Mouse (Mus musculus): ENCODE measurements around the gene Fkbp3.
"Not testable (repeated sequence)": the region's sequence is repeated elsewhere in the genome, so short reads cannot be mapped to it uniquely, and the experiment has no call there.

The Fkbp3 gene

GRCm38 (mm10) chr12:65073611-65074178 is at the start of gene Fkbp3:
Fkbp3 (minus strand) TSS chr12:65074007.
- DNase-seq: peak; percentile 98

GRCm38 (mm10) chr12:65119451-65119850 is 45.6 kb upstream of the Fkbp3 start:
- DNase-seq: no peak

GRCm38 (mm10) chr12:65118968-65119367 is 45.2 kb upstream of the Fkbp3 start:
- DNase-seq: no peak

- not testable (repeated sequence) for DNase-seq
Measured at GRCm38 (mm10) chr12:65114978-65115377, 41.2 kb upstream of the Fkbp3 start.

DNA sequence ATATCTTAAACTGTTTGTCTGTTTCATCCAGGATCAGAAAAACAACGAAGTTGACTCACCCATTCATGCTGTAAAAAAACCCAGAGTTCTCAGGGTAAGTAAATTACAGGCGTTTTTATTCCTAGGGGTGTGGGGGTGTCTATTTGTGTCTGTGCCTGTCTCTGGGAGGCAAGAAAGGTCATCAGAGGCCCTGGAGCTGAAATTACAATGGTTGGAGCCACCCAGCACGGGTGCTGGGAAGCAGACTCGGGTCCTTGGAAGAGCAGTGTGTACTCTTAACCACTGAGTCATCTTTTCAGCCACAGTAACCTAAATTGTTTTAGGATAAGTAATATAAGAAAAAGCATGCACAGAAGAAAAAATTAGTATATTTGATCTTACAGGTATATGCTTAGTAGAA is 40.1 kb upstream of the Fkbp3 start:
- no peak for DNase-seq

- no peak for DNase-seq
Measured at GRCm38 (mm10) chr12:65112811-65113210, 39.0 kb upstream of the Fkbp3 start.

GRCm38 (mm10) chr12:65111503-65111902 is 37.7 kb upstream of the Fkbp3 start:
- DNase-seq: no peak

- DNase-seq: no peak
Measured at GRCm38 (mm10) chr12:65108746-65109145, 34.9 kb upstream of the Fkbp3 start.

GRCm38 (mm10) chr12:65076906-65077305 is 3.1 kb upstream of the Fkbp3 start:
- DNase-seq: no peak

DNA sequence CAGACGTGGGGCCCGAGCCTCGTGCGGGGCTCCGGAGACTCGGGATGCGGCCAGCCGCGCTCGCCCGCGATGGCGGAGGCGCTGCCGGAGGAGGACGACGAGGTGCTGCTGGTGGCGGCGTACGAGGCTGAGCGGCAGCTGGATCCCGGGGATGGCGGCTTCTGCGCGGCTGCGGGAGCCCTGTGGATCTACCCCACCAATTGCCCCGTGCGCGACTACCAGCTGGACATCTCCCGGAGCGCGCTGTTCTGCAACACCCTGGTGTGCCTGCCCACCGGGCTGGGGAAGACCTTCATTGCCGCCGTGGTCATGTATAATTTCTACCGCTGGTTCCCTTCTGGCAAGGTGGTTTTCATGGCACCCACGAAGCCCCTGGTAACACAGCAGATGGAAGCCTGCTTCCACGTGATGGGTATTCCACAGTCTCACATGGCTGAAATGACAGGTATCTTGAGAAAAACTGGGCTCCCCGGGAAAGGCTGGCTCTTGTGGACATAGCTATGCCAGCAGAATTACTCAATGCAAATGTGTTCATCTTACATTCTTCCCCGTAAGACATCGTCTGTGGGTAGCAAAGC is 2.0 kb upstream of the Fkbp3 start:
- no peak for DNase-seq

- peak; percentile 91 for DNase-seq
Measured at GRCm38 (mm10) chr12:65075085-65075732, 1.4 kb upstream of the Fkbp3 start, which contains the start of gene Fancm. Fancm (plus strand) TSS chr12:65075603.

- peak; percentile 34 for DNase-seq
Measured at GRCm38 (mm10) chr12:65074651-65075050, 844 bp upstream of the Fkbp3 start.

GRCm38 (mm10) chr12:65072911-65073610 is 746 bp downstream of the Fkbp3 start:
- no peak for DNase-seq

DNA sequence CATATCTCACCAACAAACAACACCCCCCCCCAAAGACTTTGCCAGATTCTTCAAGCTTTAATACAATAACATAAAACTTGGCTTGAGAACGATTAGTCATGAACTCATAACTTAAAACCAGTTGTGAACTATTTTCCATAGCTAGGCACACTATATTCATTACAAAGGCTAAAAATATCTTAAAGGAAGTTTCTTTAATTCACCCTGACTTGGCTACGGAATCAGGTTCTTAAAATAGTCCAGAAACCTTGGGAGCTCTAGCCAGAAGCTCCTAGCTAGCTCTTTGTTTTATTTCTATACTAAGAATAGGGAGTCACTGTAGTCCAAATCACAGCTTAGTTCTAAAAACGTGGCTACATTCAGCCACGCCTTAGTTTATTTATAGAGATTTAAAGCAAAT is 5.4 kb downstream of the Fkbp3 start:
- no peak for DNase-seq

DNA sequence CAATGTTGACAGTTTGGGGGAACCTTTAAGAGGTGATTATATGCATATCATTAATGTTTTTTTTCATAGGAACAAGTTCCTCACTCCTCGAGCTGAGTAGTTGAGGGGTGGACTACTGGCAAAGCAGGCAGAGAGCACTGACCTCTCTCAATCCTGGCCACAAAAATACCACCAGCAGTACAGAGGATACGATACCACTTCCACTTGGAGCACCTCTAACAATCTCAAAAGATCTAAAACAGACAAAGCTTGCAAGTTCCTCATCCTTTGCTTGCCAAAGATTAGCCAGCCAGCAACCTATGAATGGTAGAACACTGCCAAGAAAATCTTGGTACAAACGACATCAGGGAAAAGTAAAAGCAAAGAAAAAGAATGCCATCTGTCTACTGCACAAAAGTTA is 7.6 kb downstream of the Fkbp3 start:
- DNase-seq: no peak

DNA sequence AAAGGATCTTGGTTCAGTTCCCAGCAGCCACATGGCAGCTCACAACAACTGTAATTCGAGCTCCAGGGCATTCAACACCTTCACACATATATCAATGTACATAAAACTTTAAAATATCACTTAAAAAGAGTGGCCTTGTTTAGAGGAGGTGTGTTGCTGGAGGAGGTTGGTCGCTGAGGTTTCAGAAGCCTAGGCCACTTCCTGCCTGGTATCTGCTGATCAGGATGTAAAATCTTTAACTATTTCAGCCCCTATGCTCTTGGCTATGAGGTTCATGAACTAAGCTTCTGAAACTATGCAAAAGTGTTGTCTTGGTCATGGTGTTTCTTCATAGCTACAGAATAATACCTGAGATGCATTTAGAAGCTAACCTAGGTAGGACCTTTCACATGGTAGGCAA is 8.6 kb downstream of the Fkbp3 start:
- DNase-seq: no peak

GRCm38 (mm10) chr12:65061082-65061481 is 12.7 kb downstream of the Fkbp3 start:
- no peak for DNase-seq

GRCm38 (mm10) chr12:65058203-65058602 is 15.6 kb downstream of the Fkbp3 start:
- DNase-seq: no peak

DNA sequence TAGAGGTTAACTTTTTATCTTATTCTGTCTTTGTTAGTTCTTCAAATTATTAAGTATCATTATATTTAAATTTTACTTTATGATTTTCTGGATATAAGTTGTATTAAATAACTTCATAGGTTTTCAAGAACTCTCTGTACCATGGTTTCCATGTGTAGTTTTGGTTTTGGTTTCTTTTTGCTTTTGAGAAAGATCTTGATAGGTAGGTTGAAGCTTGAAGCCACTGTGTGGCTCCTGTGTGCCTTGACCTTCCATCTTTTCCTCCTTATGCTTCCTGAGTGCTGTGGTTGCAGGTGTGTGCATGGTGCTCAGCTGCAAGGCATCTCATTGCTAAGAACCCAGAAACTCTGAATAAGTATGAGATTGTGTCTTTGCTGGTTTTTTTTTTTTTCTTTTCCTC is 25.0 kb downstream of the Fkbp3 start:
- DNase-seq: no peak

- no peak for DNase-seq
Measured at GRCm38 (mm10) chr12:65037546-65037937, 36.3 kb downstream of the Fkbp3 start.

GRCm38 (mm10) chr12:65036892-65037545 is 36.8 kb downstream of the Fkbp3 start:
- no peak for DNase-seq

DNA sequence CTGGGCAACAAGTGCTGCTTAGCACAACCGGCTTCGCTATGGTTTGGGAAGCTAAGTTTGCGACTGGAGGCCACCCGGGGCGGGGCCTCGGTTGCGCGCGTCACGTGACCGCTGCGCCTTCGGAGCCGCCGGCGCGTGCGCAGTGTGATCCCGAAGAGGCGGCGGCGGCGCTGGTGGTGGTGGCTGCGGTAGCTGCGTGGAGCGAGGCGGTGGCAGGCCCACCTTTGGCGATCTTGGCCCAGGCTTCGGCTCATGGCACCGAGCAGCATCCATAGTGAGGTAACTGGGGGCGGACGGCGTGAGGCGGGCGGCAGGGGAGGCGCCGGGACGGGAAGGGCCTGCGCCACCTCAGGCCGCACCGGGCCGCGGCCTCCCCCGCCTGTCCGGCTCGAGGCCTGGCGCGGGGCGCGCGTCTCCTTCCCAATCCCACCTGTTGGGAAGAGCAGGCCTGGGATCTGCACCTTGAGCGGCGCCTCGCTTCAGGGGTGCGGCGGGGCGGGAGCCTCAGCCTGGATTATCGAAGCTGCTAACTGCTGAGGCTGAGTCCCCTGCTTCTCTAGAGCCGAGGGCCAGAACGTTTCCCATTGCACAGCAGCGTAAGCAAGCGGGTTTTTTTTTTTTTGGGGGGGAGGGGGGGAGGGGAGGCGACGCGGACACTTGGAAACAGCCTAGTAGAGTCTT is 37.5 kb downstream of the Fkbp3 start, which contains the start of gene Prpf39:
Prpf39 (plus strand) TSS at position 144 of the 681 bp plus-strand sequence.
- peak; percentile 90 for DNase-seq

- DNase-seq: no peak
Measured at GRCm38 (mm10) chr12:65035839-65036189, 38.0 kb downstream of the Fkbp3 start.

Data from cerebellum, adult 9-11 months (tissue).